Mouse (Mus musculus) kidney, postnatal 14 days (tissue): Measurements from ENCODE around the gene Uvssa.

Experiments used
- DNase-seq: peaks from one replicate; pipeline ENCODE4 v3.0.0; 2022; ENCODE audit warnings: mixed read lengths

Gene Uvssa

GRCm38 (mm10) chr5:33443794-33444193, 65.4 kb downstream of the Uvssa start:
- DNase-seq = no peak

GRCm38 (mm10) chr5:33455737-33456136, 77.4 kb downstream of the Uvssa start:
- no peak for DNase-seq

DNA sequence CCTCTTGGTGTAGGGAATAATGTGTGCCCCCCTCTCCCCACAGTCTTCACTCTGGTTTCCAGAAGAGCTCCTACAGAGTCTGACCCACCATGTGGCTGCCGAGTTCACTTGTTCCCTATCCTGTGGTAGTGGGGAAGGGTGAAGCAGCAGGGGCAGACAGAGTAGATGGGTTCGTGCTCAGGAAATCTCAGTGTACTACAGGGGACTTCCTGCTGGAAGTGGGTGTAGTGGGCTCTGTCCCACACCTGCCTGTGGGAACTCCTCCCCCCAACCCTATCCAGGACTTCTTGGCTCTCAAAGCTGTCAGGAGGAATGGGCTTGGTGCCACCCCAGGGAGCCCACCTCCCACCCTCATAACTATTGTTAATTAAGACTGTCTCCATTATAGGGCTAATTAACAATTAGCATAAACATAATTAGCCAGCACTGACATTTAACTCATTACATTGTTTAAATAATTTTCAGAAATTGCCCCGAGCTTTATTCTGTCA, 79.8 kb downstream of the Uvssa start:
- DNase-seq = no peak

GRCm38 (mm10) chr5:33459111-33459510, 80.8 kb downstream of the Uvssa start:
- DNase-seq = no peak

GRCm38 (mm10) chr5:33464390-33464789, 86.0 kb downstream of the Uvssa start:
- no peak for DNase-seq

- no peak for DNase-seq
Measured at GRCm38 (mm10) chr5:33465464-33465863, 87.1 kb downstream of the Uvssa start.
